Mouse (Mus musculus) limb, embryonic 10.5 days (tissue): ENCODE measurements around the gene Rhou. TPM values are rescaled to one million over a fixed set of nuclear protein-coding genes. Genes with fewer than 3 reads are reported as not detected.

Source experiments
- polyA plus RNA-seq: library from polyadenylated mRNA; unstranded; fragments of >200 nt; fragmentation: Nextera tagmentation; extraction: Ambion mirVana; gene quantifications from 2 replicates; pipeline ENCODE4 v1.2.1, GENCODE M21; 2016

The Rhou gene
- polyA plus RNA-seq, 1 experiment from 2014 or later = 6.7 TPM

Other genes with a start within 250 kb of the Rhou start
- gene Mc1r, start 246.8 kb upstream of the Rhou start, polyA plus RNA-seq = not detected in 2 replicates
- 6.9 and 7.9 TPM in 2 replicates for gene Tubb3, start 242.5 kb upstream of the Rhou start, polyA plus RNA-seq
- 43.6 and 44.1 TPM in 2 replicates for gene Def8, start 230.4 kb upstream of the Rhou start, polyA plus RNA-seq
- gene Afg3l1, start 176.0 kb upstream of the Rhou start, polyA plus RNA-seq = 57.2 and 65.0 TPM in 2 replicates
- gene Dbndd1, start 138.5 kb upstream of the Rhou start, polyA plus RNA-seq = 6.1 and 7.4 TPM in 2 replicates
- 41.1 TPM in 2 replicates for gene Gas8, start 135.1 kb upstream of the Rhou start, polyA plus RNA-seq
- 58.2 and 61.8 TPM in 2 replicates for gene Rab4a, start 152.1 kb downstream of the Rhou start, polyA plus RNA-seq
- gene Ccsap, start 206.3 kb downstream of the Rhou start, polyA plus RNA-seq = 6.0 and 6.1 TPM in 2 replicates
- gene Acta1, start 240.8 kb downstream of the Rhou start, polyA plus RNA-seq = 1.6 and 1.8 TPM in 2 replicates